Mouse (Mus musculus): ENCODE results near the gene Syn1. TPM values are rescaled to one million over a fixed set of nuclear protein-coding genes. Genes with fewer than 3 reads are reported as not detected.

Syn1 gene
- polyA plus RNA-seq, 1 experiment from 2014 or later = 0.38 TPM

GRCm38 (mm10) chrX:20924976-20925375 is 4.2 kb upstream of the Syn1 start:
- H3K27ac ChIP-seq (replicated peaks in 1 of 2; ENCODE audit: control insufficient read depth in 1 of 2, insufficient read depth in 1 of 2, low read depth in 2 of 2, low read length in 2 of 2) = no peak overlapping the region
- ATAC-seq (ENCODE audit: insufficient number of reproducible peaks, insufficient read depth, low FRiP score, low read depth) = no peak
- H3K4me1 ChIP-seq (ENCODE audit: control insufficient read depth in 2 of 2, insufficient read depth in 2 of 2, low read length in 2 of 2) = no peaks in the 10 kb centered on the region
- no peaks in the 10 kb centered on the region for H3K9me3 ChIP-seq (ENCODE audit: control insufficient read depth, low read length)
- H3K4me2 ChIP-seq (ENCODE audit: low read length) = no peak overlapping the region
- H3K9ac ChIP-seq (ENCODE audit: low read length) = no peak overlapping the region
- H3K36me3 ChIP-seq (ENCODE audit: control insufficient read depth, insufficient read depth, low read length) = peaks cover 19% of the 10 kb centered on the region; the same call in 1 of the 2 replicates
- peaks cover under 1% of the 10 kb centered on the region; the same call in 1 of the 2 replicates for H3K27me3 ChIP-seq (ENCODE audit: control insufficient read depth, insufficient read depth, low read length)
- no peak overlapping the region for H3K4me3 ChIP-seq (ENCODE audit: control insufficient read depth in 1 of 2, insufficient read depth in 1 of 2, low read depth in 1 of 2, low read length in 2 of 2)

GRCm38 (mm10) chrX:20923506-20923905 is 2.7 kb upstream of the Syn1 start:
- peaks cover 17% of the 10 kb centered on the region; the same call in 1 of the 2 replicates for H3K36me3 ChIP-seq (ENCODE audit: control insufficient read depth, insufficient read depth, low read length)
- H3K4me3 ChIP-seq (ENCODE audit: control insufficient read depth in 1 of 2, insufficient read depth in 1 of 2, low read depth in 1 of 2, low read length in 2 of 2) = no peak overlapping the region
- no peak overlapping the region for H3K4me2 ChIP-seq (ENCODE audit: low read length)
- no peak for ATAC-seq (ENCODE audit: insufficient number of reproducible peaks, insufficient read depth, low FRiP score, low read depth)
- WGBS = 56% methylated on average over 1 of the region's 1 CpGs
- no peaks in the 10 kb centered on the region for H3K9me3 ChIP-seq (ENCODE audit: control insufficient read depth, low read length)
- peaks cover 5% of the 10 kb centered on the region for H3K27me3 ChIP-seq (ENCODE audit: control insufficient read depth, insufficient read depth, low read length)
- H3K4me1 ChIP-seq (ENCODE audit: control insufficient read depth in 2 of 2, insufficient read depth in 2 of 2, low read length in 2 of 2) = no peaks in the 10 kb centered on the region
- H3K27ac ChIP-seq (replicated peaks in 1 of 2; ENCODE audit: control insufficient read depth in 1 of 2, insufficient read depth in 1 of 2, low read depth in 2 of 2, low read length in 2 of 2) = no peak overlapping the region
- H3K9ac ChIP-seq (ENCODE audit: low read length) = no peak overlapping the region

DNA sequence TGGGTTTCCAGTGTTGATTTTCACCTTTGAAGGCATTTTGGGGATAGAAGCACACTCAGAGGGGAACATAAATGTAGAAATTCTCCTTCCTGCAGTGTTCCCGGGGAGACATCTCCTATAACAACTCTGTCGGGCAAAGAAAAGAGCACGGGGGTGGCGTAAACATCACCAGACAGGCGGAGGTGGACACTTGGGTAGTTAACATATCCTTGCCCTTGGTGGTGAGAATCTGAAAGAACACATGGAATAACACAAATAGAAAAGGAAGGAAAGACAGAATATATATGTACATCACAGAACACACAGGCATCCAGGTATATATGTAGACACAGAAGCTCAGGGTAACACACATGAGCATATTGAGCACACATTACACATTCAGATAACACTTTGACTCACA is 562 bp upstream of the Syn1 start:
- Histone ChIP-seq H3K36me3 (ENCODE audit: control insufficient read depth, insufficient read depth, low read length) (0 out of 2 replicates have a peak, but pooled peaks cover under 1% of the 10 kb centered on the region), H3K27me3 (ENCODE audit: control insufficient read depth, insufficient read depth, low read length) (peaks cover 5% of the 10 kb centered on the region), H3K4me1 (ENCODE audit: control insufficient read depth in 2 of 2, insufficient read depth in 2 of 2, low read length in 2 of 2) (no peaks in the 10 kb centered on the region), H3K4me3 (ENCODE audit: control insufficient read depth in 1 of 2, insufficient read depth in 1 of 2, low read depth in 1 of 2, low read length in 2 of 2) (0 out of 4 replicates have a peak overlapping the region, but pooled peaks of 1 of the 2 experiments have one; percentile 41), H3K27ac (replicated peaks in 1 of 2; ENCODE audit: control insufficient read depth in 1 of 2, insufficient read depth in 1 of 2, low read depth in 2 of 2, low read length in 2 of 2) (no peak overlapping the region), H3K9ac (ENCODE audit: low read length) (no peak overlapping the region), H3K9me3 (ENCODE audit: control insufficient read depth, low read length) (no peaks in the 10 kb centered on the region), H3K4me2 (ENCODE audit: low read length) (peak overlapping the region; percentile 72)
- ATAC-seq (ENCODE audit: insufficient number of reproducible peaks, insufficient read depth, low FRiP score, low read depth) = no peak
- 44% methylated on average over 5 of the region's 5 CpGs for WGBS

DNA sequence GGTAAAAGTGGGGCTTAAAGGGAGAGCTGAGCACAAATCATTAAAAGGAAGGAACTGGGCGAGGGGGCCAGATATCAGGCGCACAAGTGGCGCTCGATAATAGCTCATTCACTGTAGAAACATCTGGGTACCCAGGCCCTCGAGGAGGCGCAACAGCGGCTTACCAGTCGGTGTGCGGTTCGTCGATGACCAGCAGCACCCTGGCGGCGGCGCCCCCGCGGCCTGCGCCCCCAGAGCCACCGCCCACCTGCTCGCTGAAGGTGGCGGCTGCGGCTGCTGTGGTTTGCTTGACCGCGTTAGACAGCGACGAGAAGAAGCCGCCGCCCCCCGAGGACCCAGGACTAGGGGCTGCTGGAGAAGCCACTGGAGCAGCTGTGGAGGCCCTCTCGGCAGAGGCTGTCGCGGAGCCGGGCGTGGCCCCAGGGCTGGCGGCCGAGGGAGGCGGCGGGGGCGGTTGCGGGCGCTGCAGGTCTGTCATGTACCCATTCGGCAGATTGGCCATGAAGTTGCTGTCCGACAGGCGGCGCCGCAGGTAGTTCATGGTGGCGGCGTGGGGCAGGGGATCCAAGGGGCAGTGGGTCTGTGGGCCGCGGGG is 458 bp downstream of the Syn1 start:
- no peak for ATAC-seq (ENCODE audit: insufficient number of reproducible peaks, insufficient read depth, low FRiP score, low read depth)
- H3K4me3 ChIP-seq (ENCODE audit: control insufficient read depth in 1 of 2, insufficient read depth in 1 of 2, low read depth in 1 of 2, low read length in 2 of 2) = peak overlapping the region; percentile 41 to 49
- H3K9ac ChIP-seq (ENCODE audit: low read length) = no peak overlapping the region; the same call in 1 of the 2 replicates
- no peaks in the 10 kb centered on the region for H3K4me1 ChIP-seq (ENCODE audit: control insufficient read depth in 2 of 2, insufficient read depth in 2 of 2, low read length in 2 of 2)
- no peak overlapping the region for H3K27ac ChIP-seq (replicated peaks in 1 of 2; ENCODE audit: control insufficient read depth in 1 of 2, insufficient read depth in 1 of 2, low read depth in 2 of 2, low read length in 2 of 2)
- no peaks in the 10 kb centered on the region for H3K9me3 ChIP-seq (ENCODE audit: control insufficient read depth, low read length)
- no peaks in the 10 kb centered on the region for H3K36me3 ChIP-seq (ENCODE audit: control insufficient read depth, insufficient read depth, low read length)
- peak overlapping the region; percentile 72 for H3K4me2 ChIP-seq (ENCODE audit: low read length)
- 20% methylated on average over 33 of the region's 49 CpGs for WGBS
- peaks cover 5% of the 10 kb centered on the region for H3K27me3 ChIP-seq (ENCODE audit: control insufficient read depth, insufficient read depth, low read length)

- Histone ChIP-seq H3K4me1 (ENCODE audit: control insufficient read depth in 2 of 2, insufficient read depth in 2 of 2, low read length in 2 of 2) (no peaks in the 10 kb centered on the region), H3K27me3 (ENCODE audit: control insufficient read depth, insufficient read depth, low read length) (peaks cover 5% of the 10 kb centered on the region), H3K27ac (replicated peaks in 1 of 2; ENCODE audit: control insufficient read depth in 1 of 2, insufficient read depth in 1 of 2, low read depth in 2 of 2, low read length in 2 of 2) (no peak overlapping the region), H3K4me2 (ENCODE audit: low read length) (no peak overlapping the region), H3K9ac (ENCODE audit: low read length) (no peak overlapping the region), H3K4me3 (ENCODE audit: control insufficient read depth in 1 of 2, insufficient read depth in 1 of 2, low read depth in 1 of 2, low read length in 2 of 2) (no peak overlapping the region), H3K9me3 (ENCODE audit: control insufficient read depth, low read length) (no peaks in the 10 kb centered on the region), H3K36me3 (ENCODE audit: control insufficient read depth, insufficient read depth, low read length) (no peaks in the 10 kb centered on the region)
- ATAC-seq (ENCODE audit: insufficient number of reproducible peaks, insufficient read depth, low FRiP score, low read depth) = no peak
These were observed 5.7 kb downstream of the Syn1 start for GRCm38 (mm10) chrX:20915075-20915474.

GRCm38 (mm10) chrX:20913726-20914125 is 7.1 kb downstream of the Syn1 start:
- no peak overlapping the region for H3K4me2 ChIP-seq (ENCODE audit: low read length)
- H3K36me3 ChIP-seq (ENCODE audit: control insufficient read depth, insufficient read depth, low read length) = no peaks in the 10 kb centered on the region
- no peaks in the 10 kb centered on the region for H3K4me1 ChIP-seq (ENCODE audit: control insufficient read depth in 2 of 2, insufficient read depth in 2 of 2, low read length in 2 of 2)
- 69% methylated on average over 6 of the region's 6 CpGs for WGBS
- no peaks in the 10 kb centered on the region for H3K27me3 ChIP-seq (ENCODE audit: control insufficient read depth, insufficient read depth, low read length)
- ATAC-seq (ENCODE audit: insufficient number of reproducible peaks, insufficient read depth, low FRiP score, low read depth) = no peak
- no peaks in the 10 kb centered on the region for H3K9me3 ChIP-seq (ENCODE audit: control insufficient read depth, low read length)
- H3K4me3 ChIP-seq (ENCODE audit: control insufficient read depth in 1 of 2, insufficient read depth in 1 of 2, low read depth in 1 of 2, low read length in 2 of 2) = no peak overlapping the region
- H3K27ac ChIP-seq (replicated peaks in 1 of 2; ENCODE audit: control insufficient read depth in 1 of 2, insufficient read depth in 1 of 2, low read depth in 2 of 2, low read length in 2 of 2) = no peak overlapping the region
- H3K9ac ChIP-seq (ENCODE audit: low read length) = no peak overlapping the region

- H3K4me1 ChIP-seq (ENCODE audit: control insufficient read depth in 2 of 2, insufficient read depth in 2 of 2, low read length in 2 of 2) = no peaks in the 10 kb centered on the region
- WGBS = 31% methylated on average over 3 of the region's 3 CpGs
- no peaks in the 10 kb centered on the region for H3K36me3 ChIP-seq (ENCODE audit: control insufficient read depth, insufficient read depth, low read length)
- no peaks in the 10 kb centered on the region for H3K9me3 ChIP-seq (ENCODE audit: control insufficient read depth, low read length)
- no peaks in the 10 kb centered on the region for H3K27me3 ChIP-seq (ENCODE audit: control insufficient read depth, insufficient read depth, low read length)
- no peak overlapping the region for H3K4me3 ChIP-seq (ENCODE audit: control insufficient read depth in 1 of 2, insufficient read depth in 1 of 2, low read depth in 1 of 2, low read length in 2 of 2)
- H3K27ac ChIP-seq (replicated peaks in 1 of 2; ENCODE audit: control insufficient read depth in 1 of 2, insufficient read depth in 1 of 2, low read depth in 2 of 2, low read length in 2 of 2) = no peak overlapping the region
- no peak for ATAC-seq (ENCODE audit: insufficient number of reproducible peaks, insufficient read depth, low FRiP score, low read depth)
- H3K9ac ChIP-seq (ENCODE audit: low read length) = no peak overlapping the region
- no peak overlapping the region for H3K4me2 ChIP-seq (ENCODE audit: low read length)
These were observed 10.7 kb downstream of the Syn1 start for GRCm38 (mm10) chrX:20910074-20910473.

DNA sequence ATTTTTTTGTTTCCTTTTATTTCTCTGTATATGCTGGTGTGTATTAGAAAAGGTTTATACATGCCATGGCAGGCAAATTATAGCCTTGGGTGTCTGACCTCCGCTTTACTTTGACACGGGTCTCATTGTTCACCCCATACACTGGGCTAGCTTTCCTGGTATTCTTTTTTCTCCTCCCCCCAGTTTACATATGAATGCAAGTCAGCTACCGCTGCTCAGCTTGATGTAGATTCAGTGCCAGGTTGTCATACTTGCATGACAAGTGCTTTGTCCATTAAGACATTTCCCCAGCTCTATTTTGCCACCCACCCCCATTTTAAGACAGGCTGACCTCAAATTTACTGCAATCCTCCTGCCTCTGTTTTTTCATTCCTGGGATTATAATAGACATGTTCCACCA is 45.6 kb downstream of the Syn1 start:
- WGBS = 70% methylated on average over 3 of the region's 3 CpGs
- Histone ChIP-seq H3K4me1 (ENCODE audit: control insufficient read depth in 2 of 2, insufficient read depth in 2 of 2, low read length in 2 of 2) (no peaks in the 10 kb centered on the region; a peak in 1 of 4 replicates), H3K4me3 (ENCODE audit: control insufficient read depth in 1 of 2, insufficient read depth in 1 of 2, low read depth in 1 of 2, low read length in 2 of 2) (no peak overlapping the region), H3K9me3 (ENCODE audit: control insufficient read depth, low read length) (no peaks in the 10 kb centered on the region), H3K27ac (replicated peaks in 1 of 2; ENCODE audit: control insufficient read depth in 1 of 2, insufficient read depth in 1 of 2, low read depth in 2 of 2, low read length in 2 of 2) (no peak overlapping the region), H3K4me2 (ENCODE audit: low read length) (no peak overlapping the region), H3K27me3 (ENCODE audit: control insufficient read depth, insufficient read depth, low read length) (no peaks in the 10 kb centered on the region), H3K36me3 (ENCODE audit: control insufficient read depth, insufficient read depth, low read length) (no peaks in the 10 kb centered on the region), H3K9ac (ENCODE audit: low read length) (no peak overlapping the region)
- no peak for ATAC-seq (ENCODE audit: insufficient number of reproducible peaks, insufficient read depth, low FRiP score, low read depth)

All from heart, embryonic 14.5 days (tissue).